Mouse (Mus musculus) midbrain, embryonic 14.5 days (tissue): ENCODE data around the gene Sftpa1. TPM values are rescaled to one million over a fixed set of nuclear protein-coding genes. Genes with fewer than 3 reads are reported as not detected.

Experiments
- ATAC-seq: fragments of 200-750 bp; cut with Nextera tagmentation; 2 replicates; pipeline ENCODE4 v1.8.0; 2017; ENCODE audit warnings: moderate number of reproducible peaks, moderate library complexity; ENCODE audit not compliant: low FRiP score, low TSS enrichment
- DNase-seq: peaks from one replicate; pipeline ENCODE4 v3.0.0-alpha.2; 2015
- H3K27ac ChIP-seq: fragments of 300-500 bp; sonication (generic); replicated peaks from 2 replicates; pipeline ENCODE4 v1.5.1; 2014; ENCODE audit warnings: mild to moderate bottlenecking, low read depth, low read length, moderate library complexity
- H3K27me3 ChIP-seq: fragments of 300-500 bp; sonication (generic); 2 replicates; pipeline ENCODE4 v1.6.1; 2014; ENCODE audit warnings: low read length, control low read depth, mixed read lengths; ENCODE audit not compliant: control insufficient read depth, insufficient read depth
- H3K36me3 ChIP-seq: fragments of 300-500 bp; sonication (generic); 2 replicates; pipeline ENCODE4 v1.6.1; 2014; ENCODE audit warnings: low read length, control low read depth; ENCODE audit not compliant: control insufficient read depth, insufficient read depth
- H3K4me1 ChIP-seq: fragments of 300-500 bp; sonication (generic); 2 replicates; pipeline ENCODE4 v1.6.1; 2014; ENCODE audit warnings: mild to moderate bottlenecking, antibody characterized with exemption, low read length, control low read depth; ENCODE audit not compliant: control insufficient read depth, insufficient read depth
- H3K4me2 ChIP-seq: fragments of 300-500 bp; sonication (generic); 2 replicates; pipeline ENCODE4 v1.6.1; 2014; ENCODE audit warnings: mild to moderate bottlenecking, low read length, moderate library complexity
- H3K4me3 ChIP-seq: fragments of 300-500 bp; sonication (generic); replicated peaks from 2 replicates; pipeline ENCODE4 v1.5.1; 2014; ENCODE audit warnings: low read depth, low read length
- H3K9ac ChIP-seq: fragments of 300-500 bp; sonication (generic); replicated peaks from 2 replicates; pipeline ENCODE4 v1.6.1; 2014; ENCODE audit warnings: mild to moderate bottlenecking, low read length, moderate library complexity
- H3K9me3 ChIP-seq: fragments of 300-500 bp; sonication (generic); 2 replicates; pipeline ENCODE4 v1.6.1; 2016; ENCODE audit warnings: low read length, control low read depth, mixed read lengths; ENCODE audit not compliant: control insufficient read depth
- WGBS: fragments of 180-500 bp; shearing (Covaris S2); extraction: QIAGEN DNeasy Blood & Tissue Kit; methylation state at CpG from one replicate; pipeline ENCODE4 v1.1.7; 2014; 5-methylcytosine and 5-hydroxymethylcytosine counted together
- polyA plus RNA-seq: library from polyadenylated mRNA; unstranded; fragments of >200 nt; fragmentation: Nextera tagmentation; extraction: Ambion mirVana; gene quantifications from 2 replicates; pipeline ENCODE4 v1.2.1, GENCODE M21; 2014

Sftpa1 gene
- polyA plus RNA-seq, 1 experiment from 2014 or later = not detected

DNA sequence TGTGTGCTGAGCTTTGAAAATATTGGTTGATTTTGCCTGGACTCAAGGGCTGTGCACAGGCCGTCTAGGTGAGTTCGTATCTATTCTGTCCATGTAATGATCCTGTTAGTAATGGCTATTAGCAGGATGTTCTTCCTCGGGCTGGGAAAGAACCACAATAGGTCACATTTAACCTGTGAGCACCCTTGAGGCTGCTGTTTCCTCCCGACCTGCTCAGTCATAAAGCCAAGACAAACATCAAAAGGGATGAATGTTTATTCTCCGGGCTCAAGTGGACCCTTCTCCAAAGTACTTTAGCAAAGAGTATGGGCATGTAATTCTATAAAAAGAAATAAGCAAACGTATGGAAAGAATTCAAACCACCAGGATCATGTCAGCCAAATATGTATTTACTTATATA, 14.5 kb downstream of the Sftpa1 start:
- Histone ChIP-seq H3K4me1 (no peaks in the 10 kb centered on the region), H3K36me3 (no peaks in the 10 kb centered on the region), H3K27ac (no peak overlapping the region), H3K4me2 (no peak overlapping the region), H3K27me3 (no peaks in the 10 kb centered on the region), H3K9me3 (no peaks in the 10 kb centered on the region), H3K4me3 (no peak overlapping the region), H3K9ac (no peak overlapping the region)
- no peak for ATAC-seq
- WGBS = 63% methylated on average over 6 of the region's 6 CpGs
- DNase-seq = no peak

DNA sequence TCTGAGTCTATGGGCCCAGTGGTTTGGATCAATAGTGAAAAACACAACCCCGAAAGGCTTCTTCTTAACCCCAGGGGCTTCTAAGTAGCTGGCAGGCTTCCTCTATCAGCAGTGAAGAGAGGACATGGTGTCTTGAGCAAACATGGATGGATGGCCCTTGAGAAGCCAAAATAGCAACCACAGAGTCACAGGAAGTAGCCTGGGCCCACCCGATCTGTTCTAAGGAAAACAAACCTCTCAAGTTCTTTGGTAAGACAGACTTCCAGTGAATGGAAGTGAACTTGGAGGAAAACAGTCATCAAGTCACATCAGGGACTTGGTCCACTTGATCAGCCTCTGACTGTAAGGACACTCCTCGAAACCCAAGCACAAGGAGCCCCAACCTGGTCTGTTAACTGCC, 15.3 kb downstream of the Sftpa1 start:
- H3K4me3 ChIP-seq = no peak overlapping the region
- 87% methylated on average over 3 of the region's 3 CpGs for WGBS

DNA sequence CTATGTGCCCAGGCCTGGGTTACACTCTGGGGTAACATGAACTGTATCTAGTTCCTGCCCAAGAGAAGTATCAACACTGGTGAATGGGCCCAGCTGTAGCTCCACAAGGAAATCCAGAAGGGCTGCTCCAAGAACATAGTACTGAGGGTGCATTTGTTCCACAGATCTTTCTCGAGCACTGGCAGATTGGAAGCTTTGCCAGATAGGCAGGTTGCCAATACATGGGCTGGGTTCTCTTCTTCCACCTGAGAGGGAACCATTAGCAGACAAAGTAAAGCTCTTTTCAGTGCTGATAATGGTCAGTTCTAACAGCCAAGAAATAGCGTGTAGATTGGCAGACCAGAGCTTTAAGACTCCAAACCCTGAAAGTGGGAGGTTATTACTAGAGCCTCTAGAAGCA, 15.8 kb downstream of the Sftpa1 start:
- Histone ChIP-seq H3K4me3 (no peak overlapping the region), H3K9ac (no peak overlapping the region), H3K4me2 (no peak overlapping the region), H3K27me3 (no peaks in the 10 kb centered on the region), H3K4me1 (no peaks in the 10 kb centered on the region), H3K9me3 (no peaks in the 10 kb centered on the region), H3K27ac (no peak overlapping the region), H3K36me3 (no peaks in the 10 kb centered on the region)
- ATAC-seq (no peak), DNase-seq (no peak)
- WGBS = 93% methylated on average over 2 of the region's 2 CpGs

More for the DNA sequence above, 15.3 kb downstream of the Sftpa1 start:
- H3K9me3 ChIP-seq = no peaks in the 10 kb centered on the region
- DNase-seq (no peak), ATAC-seq (no peak)
- no peaks in the 10 kb centered on the region for H3K36me3 ChIP-seq
- no peaks in the 10 kb centered on the region for H3K27me3 ChIP-seq
- no peak overlapping the region for H3K27ac ChIP-seq
- H3K9ac ChIP-seq = no peak overlapping the region
- no peaks in the 10 kb centered on the region for H3K4me1 ChIP-seq
- no peak overlapping the region for H3K4me2 ChIP-seq

DNA sequence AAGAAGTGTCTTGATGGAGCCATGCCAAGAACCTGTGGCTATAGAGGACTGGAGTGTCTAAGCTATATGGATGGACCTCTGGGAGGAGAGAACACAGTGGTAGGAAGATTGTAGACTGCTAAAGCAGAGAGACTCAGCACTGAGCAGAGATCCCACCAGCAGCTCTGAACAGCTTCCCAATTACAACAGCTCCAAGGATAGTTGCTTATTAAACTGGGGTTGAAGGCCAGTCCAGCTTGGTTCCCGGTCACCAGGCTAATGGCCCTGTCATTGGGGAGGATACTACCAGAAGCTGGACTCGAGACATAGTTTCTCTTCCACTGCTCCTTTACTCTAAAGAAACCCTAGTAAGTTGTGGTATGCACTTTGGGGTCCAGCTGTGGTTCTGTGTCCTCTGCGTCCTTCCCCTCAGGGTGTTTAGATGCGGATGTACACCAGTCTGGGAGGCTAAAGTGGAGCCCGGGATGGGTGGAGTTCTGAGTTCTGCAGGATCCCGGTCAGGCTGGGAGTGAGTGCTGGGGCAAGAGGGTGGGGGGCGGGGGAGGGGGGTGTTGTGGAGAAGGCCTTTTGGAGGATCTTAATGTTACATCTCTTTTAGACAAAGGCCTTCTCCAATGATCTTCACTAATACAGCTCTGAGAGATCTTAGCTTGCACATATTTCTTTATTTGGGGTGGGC, 19.8 kb downstream of the Sftpa1 start, which contains the start of gene Mbl1:
Mbl1 (plus strand) TSS at position 239 of the 679 bp plus-strand sequence.
- Histone ChIP-seq H3K4me3 (no peak within 1 kb of the TSS), H3K9ac (no peak within 1 kb of the TSS), H3K9me3 (no peaks in the 10 kb centered on the region), H3K27me3 (no peaks in the 10 kb centered on the region), H3K27ac (no peak within 1 kb of the TSS), H3K4me1 (no peaks in the 10 kb centered on the region), H3K36me3 (no peaks in the 10 kb centered on the region), H3K4me2 (no peak within 1 kb of the TSS)
- 87% methylated on average over 7 of the region's 7 CpGs for WGBS
- ATAC-seq (no peak), DNase-seq (no peak)

DNA sequence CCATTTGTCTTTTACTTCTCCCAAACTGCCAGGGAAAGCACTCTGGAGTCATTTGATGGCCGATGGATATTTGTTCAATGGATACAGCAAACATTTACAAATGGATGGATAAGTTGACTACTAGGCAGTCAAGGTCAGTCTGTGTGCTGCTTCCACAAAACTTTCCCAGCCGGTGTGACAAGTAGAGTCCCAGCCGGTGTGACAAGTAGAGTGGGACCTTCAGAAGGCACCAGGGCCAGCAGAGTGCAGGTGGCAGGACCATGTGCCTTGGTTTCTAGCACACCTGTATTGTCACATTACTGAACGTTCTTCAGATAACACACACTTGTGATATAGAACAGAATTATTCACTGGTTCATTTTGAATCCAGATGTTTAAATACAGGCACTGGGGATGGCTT, 28.5 kb downstream of the Sftpa1 start:
- 89% methylated on average over 4 of the region's 4 CpGs for WGBS
- no peak overlapping the region for H3K4me3 ChIP-seq
- no peak overlapping the region for H3K9ac ChIP-seq
- no peak overlapping the region for H3K4me2 ChIP-seq
- no peaks in the 10 kb centered on the region for H3K9me3 ChIP-seq
- H3K27ac ChIP-seq = no peak overlapping the region
- no peak for ATAC-seq
- H3K4me1 ChIP-seq = no peaks in the 10 kb centered on the region
- no peaks in the 10 kb centered on the region for H3K27me3 ChIP-seq
- H3K36me3 ChIP-seq = no peaks in the 10 kb centered on the region
- no peak for DNase-seq

DNA sequence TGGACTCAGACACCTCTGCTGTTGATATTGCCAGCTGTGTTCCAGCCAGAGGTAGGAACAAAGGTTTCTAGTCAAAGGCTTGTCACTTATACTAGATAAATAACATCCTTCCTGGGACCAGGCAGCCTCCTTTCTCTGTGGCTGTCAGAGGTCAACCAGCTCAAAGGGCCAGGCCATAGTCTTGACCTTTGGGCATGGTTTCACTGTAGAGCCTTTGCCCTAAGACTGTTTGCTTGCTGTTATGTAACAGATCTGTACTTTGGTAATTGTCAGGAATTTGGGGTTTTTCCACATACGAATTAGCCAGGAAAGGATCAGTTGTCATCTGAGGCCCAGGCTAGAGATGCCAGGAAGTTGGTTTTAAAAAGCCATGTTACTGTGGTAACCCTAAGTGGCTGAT, 29.2 kb downstream of the Sftpa1 start:
- no peaks in the 10 kb centered on the region for H3K4me1 ChIP-seq
- H3K9me3 ChIP-seq = no peaks in the 10 kb centered on the region
- H3K36me3 ChIP-seq = no peaks in the 10 kb centered on the region
- ATAC-seq (no peak), DNase-seq (no peak)
- no peak overlapping the region for H3K9ac ChIP-seq
- no peak overlapping the region for H3K4me3 ChIP-seq
- H3K27me3 ChIP-seq = no peaks in the 10 kb centered on the region
- no peak overlapping the region for H3K4me2 ChIP-seq
- H3K27ac ChIP-seq = no peak overlapping the region
- WGBS = 53% methylated on average over 1 of the region's 1 CpGs

DNA sequence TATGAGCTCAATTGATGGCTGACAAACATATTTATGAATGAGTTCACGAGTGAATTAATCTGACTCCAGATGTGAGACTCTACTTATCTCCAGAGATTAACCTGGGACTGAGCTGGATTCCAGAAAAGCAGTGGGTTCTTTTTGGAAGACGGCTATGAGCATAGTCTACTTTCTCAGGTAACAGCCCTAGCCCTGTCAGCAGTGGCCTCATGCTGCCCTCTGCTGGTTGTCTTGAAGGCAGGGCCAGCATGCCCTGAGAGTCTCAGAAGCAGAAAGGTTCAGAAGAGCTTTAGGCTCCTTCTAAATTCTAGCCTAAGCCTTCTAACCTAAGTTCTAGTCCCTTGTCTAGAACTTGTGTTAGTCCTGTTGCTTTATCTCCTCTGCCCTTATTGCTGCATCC, 31.1 kb downstream of the Sftpa1 start:
- H3K4me1 ChIP-seq = no peaks in the 10 kb centered on the region
- no peak overlapping the region for H3K4me3 ChIP-seq
- H3K36me3 ChIP-seq = no peaks in the 10 kb centered on the region
- no peak for ATAC-seq
- no peak overlapping the region for H3K4me2 ChIP-seq
- WGBS = 30% methylated on average over 2 of the region's 2 CpGs
- DNase-seq = peak; percentile 57
- no peak overlapping the region for H3K27ac ChIP-seq
- no peak overlapping the region for H3K9ac ChIP-seq
- H3K9me3 ChIP-seq = no peaks in the 10 kb centered on the region
- no peaks in the 10 kb centered on the region for H3K27me3 ChIP-seq

DNA sequence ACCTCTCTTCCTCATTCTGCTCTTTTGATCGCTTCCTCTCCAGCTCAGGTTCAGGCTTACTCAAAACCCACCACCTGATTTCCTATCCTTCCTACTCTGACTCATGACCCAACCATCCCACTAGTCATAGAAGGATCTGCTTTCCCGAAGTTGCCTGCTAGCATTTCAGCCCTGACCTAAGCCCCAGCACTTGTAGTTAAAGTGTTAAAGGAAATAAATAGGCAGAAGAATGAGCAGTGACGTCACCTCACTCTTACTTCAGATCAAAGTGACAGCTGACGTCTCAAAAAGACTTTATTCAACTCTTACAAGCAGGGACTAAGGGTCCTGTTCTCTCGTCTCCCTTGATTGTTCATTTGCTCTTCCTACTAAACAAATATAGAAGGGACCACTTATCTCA, 35.7 kb downstream of the Sftpa1 start:
- no peak overlapping the region for H3K4me2 ChIP-seq
- H3K4me3 ChIP-seq = no peak overlapping the region
- H3K36me3 ChIP-seq = no peaks in the 10 kb centered on the region
- no peak for DNase-seq
- ATAC-seq = no peak
- no peak overlapping the region for H3K27ac ChIP-seq
- no peaks in the 10 kb centered on the region for H3K27me3 ChIP-seq
- no peaks in the 10 kb centered on the region for H3K9me3 ChIP-seq
- 72% methylated on average over 5 of the region's 5 CpGs for WGBS
- H3K9ac ChIP-seq = no peak overlapping the region
- no peaks in the 10 kb centered on the region for H3K4me1 ChIP-seq

DNA sequence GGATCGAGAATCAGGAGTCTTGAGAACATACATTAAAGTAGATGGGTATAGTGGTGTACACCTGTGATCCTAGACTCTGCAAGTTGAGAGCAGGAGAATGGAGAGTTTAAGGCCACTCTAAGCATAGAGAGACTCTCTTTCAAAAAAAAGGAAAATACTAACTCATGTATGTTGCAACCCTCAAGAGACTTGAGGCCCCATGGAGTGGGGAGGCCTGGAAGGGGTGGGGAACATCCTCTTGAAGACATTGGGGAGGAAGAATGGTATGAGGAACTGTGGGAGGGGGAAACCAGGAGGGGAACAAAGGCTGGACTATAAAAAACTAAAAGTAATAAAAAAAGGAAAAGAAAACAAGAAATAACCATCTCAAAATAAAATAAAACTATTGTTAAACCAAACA, 37.0 kb downstream of the Sftpa1 start:
- Histone ChIP-seq H3K27ac (no peak overlapping the region), H3K4me3 (no peak overlapping the region), H3K36me3 (no peaks in the 10 kb centered on the region), H3K9ac (no peak overlapping the region), H3K4me1 (no peaks in the 10 kb centered on the region), H3K9me3 (no peaks in the 10 kb centered on the region), H3K4me2 (no peak overlapping the region), H3K27me3 (no peaks in the 10 kb centered on the region)
- ATAC-seq (no peak), DNase-seq (no peak)
- WGBS = 85% methylated on average over 1 of the region's 1 CpGs
